Mouse (Mus musculus) forelimb bud, embryonic 11.5 days (tissue): ENCODE results near the gene Slc1a1.

ENCODE experiments used
- DNase-seq: peaks from one replicate; pipeline ENCODE4 v3.0.0-alpha.2; 2012; ENCODE audit warnings: low read depth, low spot score

Gene Slc1a1

GRCm38 (mm10) chr19:28852001-28852400 lies 17.2 kb downstream of the Slc1a1 start:
- no peak for DNase-seq

DNA sequence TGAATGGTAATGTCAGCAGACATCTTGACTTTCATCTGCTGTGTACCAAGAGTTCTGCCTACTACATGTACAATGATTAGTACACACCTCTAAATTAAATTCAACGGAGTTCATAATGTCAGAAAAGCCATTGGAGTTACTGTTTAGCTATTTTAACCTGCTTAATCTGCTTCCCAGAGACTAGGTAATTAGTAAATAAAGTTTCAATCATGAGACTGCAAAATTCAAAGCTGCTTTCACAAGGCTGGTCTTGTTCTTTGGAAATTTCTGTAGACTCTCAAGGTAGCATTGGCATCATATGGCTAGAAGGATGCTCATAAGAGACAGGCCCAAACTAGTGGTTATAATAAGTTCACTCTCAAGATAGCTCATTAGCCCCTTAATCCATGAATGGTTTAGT lies 20.0 kb downstream of the Slc1a1 start:
- DNase-seq = no peak

DNA sequence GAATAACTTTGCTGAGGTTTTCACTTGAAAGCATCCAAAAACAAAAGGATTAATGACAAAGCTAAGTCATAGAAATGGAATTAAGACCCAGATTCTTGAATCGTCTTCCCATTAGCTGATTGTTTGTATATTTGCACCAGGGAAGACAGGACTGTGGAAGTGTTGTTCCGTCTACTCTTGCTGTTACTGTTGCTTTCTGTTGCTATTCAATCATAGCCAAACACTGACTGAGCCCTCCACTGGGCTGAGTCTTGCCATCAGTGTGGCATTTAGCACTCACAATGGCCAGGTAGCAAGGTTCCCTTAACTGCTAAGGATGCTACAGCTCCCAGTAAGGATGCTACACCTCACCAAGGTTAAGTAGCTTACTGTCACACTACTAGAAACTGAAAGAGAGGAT lies 25.4 kb downstream of the Slc1a1 start:
- DNase-seq = no peak

DNA sequence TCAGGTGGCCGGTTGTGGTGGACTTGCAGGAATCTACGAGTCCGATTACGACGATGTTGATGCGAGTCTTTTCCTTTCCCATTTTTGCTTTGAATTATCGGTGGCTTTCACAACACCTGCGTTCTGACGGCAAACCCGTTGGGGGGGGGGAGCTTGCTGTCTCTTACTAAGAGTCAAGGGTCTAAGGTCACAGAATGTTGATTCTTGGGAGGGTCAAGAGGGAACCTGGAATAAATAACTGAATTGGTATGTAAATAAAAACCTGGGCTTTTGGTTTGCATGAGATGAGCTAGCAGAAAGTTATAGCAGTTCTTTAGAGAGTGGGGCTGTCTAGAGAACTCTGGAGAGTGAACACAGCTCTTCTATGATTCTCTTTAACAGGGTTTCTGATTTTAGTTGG lies 28.8 kb downstream of the Slc1a1 start:
- no peak for DNase-seq

DNA sequence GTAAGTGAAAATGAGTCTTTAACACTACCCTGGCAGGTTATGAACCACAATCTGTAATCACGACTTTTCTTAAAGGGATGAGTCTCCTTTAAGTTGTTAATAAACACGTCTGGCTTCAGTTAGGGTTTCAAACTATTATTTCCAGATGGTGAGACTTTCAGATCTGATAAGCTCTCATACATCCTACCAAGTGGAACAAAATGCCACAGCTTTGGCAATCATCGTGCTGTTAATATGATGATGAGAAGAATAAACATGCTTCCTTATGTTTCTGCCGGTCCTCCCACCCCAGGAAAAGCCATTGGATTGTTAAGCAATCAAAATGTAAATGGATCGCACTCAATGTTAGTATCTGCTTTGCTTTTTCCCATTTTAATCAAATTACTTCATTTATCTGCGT lies 30.1 kb downstream of the Slc1a1 start:
- no peak for DNase-seq

GRCm38 (mm10) chr19:28865501-28865900 lies 30.7 kb downstream of the Slc1a1 start:
- DNase-seq = no peak

DNA sequence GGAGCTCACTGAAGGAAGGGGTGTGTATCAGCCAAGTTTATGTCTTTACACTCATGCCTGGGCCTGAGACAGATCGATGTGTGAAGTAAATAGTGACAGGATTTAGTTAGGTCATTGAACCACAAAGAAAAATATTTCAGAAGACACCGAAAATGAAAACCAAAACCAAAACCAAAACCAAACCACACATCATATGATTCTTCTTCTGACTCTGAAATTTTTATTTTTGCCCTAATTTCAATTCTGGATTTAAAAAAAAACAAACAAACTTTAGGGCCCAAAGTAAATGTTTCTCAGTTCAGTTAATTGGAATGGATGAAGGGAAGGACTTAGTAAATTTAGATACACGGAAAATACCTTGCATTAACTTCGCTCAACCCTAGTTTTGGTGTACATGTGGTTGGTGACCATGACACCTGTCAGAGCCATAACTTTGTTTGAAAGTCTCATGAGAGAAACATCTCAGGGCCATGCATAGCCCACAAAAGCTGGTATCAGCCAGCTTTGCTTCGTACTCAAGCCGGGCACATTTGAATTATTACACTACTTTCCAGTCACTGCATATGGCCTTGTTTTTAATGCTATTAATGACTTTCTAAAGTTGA lies 34.5 kb downstream of the Slc1a1 start:
- no peak for DNase-seq

GRCm38 (mm10) chr19:28870351-28870750 lies 35.5 kb downstream of the Slc1a1 start:
- DNase-seq = no peak

DNA sequence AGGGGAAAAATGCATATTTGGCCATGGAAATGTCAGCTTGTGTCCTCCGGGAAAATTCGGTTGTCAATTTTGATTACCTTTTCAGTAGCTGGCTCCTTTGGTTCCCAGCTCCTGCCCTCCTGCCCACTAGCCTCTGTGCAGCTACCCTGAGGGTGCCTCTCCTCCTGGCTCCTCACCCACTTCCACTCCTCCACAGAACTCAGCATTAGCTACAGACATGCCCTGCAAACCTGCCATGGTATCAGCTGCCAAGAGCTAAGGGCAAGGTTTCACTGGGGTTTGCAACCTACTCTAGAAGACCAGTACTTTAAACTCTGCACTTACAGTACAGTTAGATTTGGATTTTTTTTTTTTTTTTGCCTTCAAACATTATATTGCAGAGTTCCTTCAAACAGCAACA lies 44.6 kb downstream of the Slc1a1 start:
- DNase-seq = no peak

DNA sequence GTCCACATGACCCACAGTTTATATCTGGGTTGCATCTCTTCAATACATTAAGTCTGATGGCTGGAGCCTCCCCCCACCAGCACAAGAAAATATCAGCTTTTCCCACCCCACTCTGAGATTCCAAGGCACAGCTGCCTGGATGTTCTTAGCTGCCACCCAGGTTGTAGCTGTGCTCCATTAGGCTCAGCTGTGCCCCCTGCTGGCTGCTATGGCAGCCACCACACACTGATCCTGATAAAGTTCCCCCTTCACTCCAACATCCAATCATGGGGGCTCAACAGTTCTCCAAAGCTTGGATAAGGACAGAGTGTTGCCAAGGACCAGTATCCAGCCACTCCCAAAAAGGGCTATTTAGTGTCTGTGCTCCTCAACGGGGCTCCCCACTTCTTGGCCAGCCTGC lies 48.3 kb downstream of the Slc1a1 start:
- peak; percentile 38 for DNase-seq

DNA sequence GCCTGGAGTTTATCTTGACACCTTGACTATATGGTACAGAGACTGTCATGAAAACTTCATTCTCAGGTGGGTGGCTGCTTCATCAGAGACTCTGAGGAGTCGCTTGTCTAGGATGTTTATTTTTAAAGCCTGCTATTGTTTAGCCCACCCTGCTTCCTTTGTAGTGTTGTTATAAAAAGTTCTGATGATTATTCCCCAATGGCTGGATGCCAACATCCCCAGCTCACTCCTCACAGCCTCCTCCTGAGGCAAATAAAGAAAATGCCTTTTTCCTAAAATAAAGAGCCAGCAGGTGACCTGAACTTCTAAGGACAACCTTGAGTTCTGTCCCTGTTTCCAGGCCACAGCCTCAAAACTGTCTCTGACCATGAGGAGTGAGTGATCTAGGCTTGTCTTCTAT lies 53.6 kb downstream of the Slc1a1 start:
- DNase-seq = no peak

DNA sequence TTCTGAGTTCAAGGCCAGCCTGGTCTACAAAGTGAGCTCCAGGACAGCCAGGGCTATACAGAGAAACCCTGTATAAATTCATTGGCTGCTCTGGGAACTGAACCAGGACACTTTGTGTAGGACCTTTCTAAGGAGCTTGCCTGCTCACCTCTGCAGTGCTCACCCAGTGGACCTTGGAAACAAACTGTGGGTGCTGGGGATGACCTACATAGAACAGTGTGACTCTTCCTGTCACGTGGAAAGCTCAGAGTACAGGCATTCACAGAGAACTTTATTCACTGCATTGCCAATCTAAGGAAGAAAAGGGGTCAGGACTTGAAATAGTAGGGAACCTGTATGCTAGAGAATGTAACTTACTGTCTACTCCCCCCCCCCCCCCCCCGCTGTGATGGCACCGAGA lies 54.4 kb downstream of the Slc1a1 start:
- no peak for DNase-seq

GRCm38 (mm10) chr19:28891238-28891637 lies 56.4 kb downstream of the Slc1a1 start:
- no peak for DNase-seq

DNA sequence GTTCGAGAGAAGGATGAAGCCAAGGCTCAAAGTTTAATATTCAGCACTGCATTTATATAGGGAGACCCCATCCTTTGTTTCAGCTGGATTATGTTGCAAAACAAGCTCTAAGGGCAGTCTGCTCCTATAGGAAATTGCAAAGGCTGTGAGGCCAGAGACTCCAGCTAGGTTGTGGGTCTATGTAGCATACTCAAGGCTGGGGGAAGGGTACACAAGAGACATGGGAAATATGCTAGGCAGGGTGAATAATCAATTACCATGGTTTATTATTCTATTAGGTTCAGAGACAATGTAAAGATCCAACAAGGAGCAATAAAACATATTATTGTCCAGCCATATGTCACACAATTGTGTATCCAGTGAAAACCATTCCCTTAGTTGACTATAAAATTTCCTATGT lies 57.0 kb downstream of the Slc1a1 start:
- DNase-seq = no peak

DNA sequence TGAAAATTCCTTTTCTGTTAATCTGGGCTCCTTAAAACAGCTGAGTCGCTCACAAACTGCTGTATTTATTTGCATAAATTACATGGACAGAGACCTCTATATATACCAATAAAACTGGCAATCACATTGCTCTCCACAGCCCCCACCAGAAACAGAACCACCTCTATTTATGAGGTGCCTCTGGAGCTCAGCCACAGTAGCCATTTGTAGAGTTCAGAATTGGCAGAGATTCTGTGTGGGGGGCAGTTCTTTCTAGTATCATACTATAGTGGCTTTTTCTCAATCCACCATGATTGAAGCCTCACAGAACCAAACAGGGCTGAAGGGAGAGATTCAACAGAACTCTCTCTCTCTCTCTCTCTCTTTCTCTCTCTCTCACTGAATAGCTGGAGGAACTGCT lies 61.8 kb downstream of the Slc1a1 start:
- no peak for DNase-seq

DNA sequence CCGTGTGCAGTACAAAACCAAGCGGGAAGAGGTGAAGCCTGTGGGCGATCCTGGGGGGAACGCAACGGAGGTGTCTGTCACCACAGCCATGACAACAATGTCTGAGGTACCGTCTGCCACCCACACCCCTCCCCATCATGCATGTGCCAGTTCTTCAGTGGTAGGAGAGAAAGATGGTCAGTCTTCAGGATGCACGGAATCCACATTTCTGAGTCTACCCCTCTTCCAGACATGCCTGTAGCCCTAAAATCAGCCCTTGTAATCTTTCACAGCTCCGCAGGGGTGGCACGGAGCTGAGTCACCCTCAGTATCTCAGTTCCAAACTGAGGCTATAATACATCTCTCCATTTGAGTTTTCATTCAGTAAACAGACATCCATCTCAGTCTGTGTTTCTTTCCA lies 62.6 kb downstream of the Slc1a1 start:
- no peak for DNase-seq

DNA sequence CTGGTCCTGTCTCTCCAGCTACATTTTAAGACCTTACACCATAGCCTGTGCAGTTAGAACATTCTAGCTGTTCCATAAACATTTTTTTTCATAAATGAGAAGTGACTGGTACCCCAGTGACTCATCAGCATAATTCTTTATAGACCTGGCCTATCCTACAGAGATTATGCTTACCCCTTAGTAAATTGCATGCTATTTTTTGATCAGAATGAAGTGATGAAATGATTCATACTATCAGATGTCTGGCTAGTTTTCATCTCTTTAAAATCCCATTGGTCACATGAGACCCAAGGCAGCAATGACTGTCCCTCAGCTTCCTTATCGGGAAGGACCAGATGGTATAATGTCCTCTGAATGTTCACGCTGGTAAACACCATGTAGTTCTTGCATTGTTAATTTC lies 65.9 kb downstream of the Slc1a1 start:
- no peak for DNase-seq

DNA sequence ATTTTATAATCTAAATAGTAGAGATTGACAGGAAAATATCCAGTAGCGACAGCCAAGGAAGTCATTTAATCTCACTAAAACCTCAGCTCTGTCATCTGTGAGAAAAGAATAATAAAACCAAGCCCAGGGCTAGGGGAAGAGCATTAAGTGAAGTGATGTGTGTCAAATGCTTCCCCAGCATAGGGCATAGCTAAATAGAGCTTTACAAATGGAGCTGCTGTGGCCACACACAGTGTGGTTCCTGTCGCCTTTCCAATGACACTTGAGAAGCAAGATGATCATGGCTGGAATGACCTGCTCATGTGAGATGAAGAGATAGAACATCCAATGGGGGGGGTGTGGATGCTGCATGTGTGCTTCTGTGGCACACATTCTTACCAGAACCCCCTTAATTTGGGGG lies 67.3 kb downstream of the Slc1a1 start:
- no peak for DNase-seq

- no peak for DNase-seq
Observed at GRCm38 (mm10) chr19:28902806-28903205, 68.0 kb downstream of the Slc1a1 start.

DNA sequence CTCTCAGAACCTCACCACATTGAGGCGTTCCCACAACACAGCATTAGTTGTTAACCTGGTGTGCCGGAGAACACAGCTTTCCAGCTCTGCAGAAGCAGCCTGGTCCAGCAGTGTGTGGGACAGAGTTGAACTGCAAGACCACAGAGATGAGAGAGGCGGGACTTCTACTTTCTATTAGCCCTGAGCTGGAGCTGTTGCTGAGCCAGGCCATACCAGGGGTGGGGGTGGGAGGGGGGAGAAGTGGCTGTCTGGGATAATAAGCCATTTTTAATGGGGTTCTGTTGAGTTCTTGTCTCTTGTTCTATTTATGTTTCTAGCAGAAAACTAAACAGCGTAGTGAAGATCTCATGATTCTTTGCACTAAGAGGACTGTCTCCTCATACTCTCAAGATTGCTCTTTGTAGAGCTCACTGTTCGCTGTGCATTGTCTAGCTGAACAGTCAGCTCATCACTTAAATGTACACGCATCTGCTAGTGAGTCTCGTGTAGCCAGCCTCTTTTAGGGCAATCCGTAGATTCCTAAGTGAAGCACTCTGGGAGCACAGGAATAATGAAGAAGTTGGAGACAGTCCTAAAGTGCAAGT lies 68.8 kb downstream of the Slc1a1 start:
- DNase-seq = no peak

- peak; percentile 75 for DNase-seq
Observed at GRCm38 (mm10) chr19:28908186-28908585, 73.3 kb downstream of the Slc1a1 start.

GRCm38 (mm10) chr19:28908693-28909092 lies 73.8 kb downstream of the Slc1a1 start:
- no peak for DNase-seq

DNA sequence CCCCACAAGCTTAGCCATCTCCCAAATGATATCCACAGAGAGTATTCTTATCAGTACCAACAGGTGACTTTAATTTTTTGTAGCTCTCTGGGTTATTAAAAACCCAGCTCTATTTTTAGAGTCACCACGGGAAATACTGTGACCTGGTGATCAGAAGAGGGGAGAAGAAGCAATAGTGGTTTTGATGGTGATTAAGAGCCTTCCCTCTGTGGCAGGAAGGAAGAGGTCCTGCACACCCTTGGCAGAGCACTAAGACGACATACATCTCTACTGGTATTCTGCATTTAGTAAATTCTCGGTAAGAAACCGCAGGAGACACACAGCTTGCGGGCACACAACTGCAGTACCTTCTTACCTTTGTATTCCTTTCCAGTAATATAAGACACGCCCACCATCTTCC lies 79.7 kb downstream of the Slc1a1 start:
- DNase-seq = no peak
